Mouse (Mus musculus): ENCODE measurements at regions not wholly inside any gene's neighbourhood (a gene's known extent, or its start where the extent isn't known, plus 50 kb on each side); places are given as distances from the start of the nearest gene placed in this dataset.

DNA sequence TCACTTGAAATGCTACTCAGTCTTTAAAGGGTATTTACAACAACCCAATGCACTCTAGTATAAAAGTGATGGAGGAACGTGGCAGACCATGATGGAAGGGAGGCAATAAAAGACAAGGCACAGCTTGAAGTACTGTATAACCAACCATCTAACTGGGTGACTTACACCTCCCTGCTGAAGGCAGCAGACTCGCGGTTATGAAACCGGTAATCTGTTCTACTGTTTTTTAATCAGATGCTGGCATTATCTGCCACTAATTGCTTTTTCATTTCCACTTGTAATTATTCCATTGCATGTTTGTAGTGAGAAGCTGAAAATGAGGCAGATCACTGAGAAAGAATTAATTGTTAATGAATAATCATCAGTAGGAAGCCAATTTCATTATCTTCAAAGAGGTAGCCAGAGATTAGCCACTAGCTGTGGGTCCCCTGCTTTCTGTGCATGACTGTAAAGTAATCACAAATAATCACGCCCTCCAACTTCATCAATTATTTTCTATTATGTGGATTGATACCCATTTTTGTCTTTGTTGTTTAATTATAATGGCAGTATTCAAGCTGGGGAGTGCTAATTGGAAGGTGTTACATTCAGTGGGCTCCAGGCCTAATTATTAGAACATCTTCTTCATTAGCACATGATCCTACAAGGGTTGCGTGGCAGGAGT, 103.1 kb upstream of the Itga4 start:
- H3K27ac ChIP-seq (replicated peaks; ENCODE audit: low read depth, low read length), result no peak overlapping the region
- H3K4me3 ChIP-seq (ENCODE audit: insufficient read depth, low read depth, low read length), result no peak overlapping the region
- H3K4me1 ChIP-seq (ENCODE audit: control insufficient read depth, insufficient read depth, insufficient read length, low read length), result no peaks in the 10 kb centered on the region

DNA sequence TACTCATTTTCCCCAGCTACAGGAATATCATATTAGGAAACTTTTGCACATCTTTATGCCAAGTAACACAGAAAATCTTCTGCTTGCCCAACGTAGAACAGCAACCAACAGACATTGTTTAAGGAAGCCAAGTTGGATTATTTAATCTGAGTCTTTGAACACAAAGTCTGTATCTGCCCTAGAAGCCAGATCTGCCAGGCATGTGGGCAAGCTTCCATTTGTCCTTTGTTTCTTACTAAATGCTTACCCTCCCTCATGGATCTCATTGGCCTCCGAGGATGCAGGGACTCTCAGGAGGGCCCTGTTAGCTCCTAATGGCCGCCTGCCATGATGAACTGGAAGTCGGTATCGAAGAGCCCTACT, 102.5 kb upstream of the Itga4 start:
- Histone ChIP-seq H3K4me3 (ENCODE audit: insufficient read depth, low read depth, low read length) (no peak overlapping the region), H3K27ac (replicated peaks; ENCODE audit: low read depth, low read length) (no peak overlapping the region)

DNA sequence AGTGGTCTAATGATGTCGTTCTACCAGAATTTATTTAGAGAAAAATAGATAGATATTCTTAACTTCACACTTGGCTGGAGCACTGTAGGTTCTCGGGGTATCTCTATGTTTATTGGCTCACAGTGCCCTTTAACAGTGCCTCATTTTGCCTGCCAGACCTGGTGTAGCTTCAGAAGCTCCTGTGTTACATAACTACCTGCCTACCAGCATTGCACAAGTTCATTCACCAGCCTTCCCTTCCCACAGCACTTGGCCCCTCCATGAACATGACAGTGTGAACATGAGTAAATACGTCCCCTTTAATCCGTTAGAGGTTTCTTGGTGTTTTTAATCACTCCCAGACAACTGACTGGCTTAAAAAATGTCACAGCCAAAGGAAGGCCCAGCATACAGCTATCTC, 102.2 kb upstream of the Itga4 start:
- no peak overlapping the region for H3K4me3 ChIP-seq (ENCODE audit: insufficient read depth, low read depth, low read length)
- H3K27ac ChIP-seq (replicated peaks; ENCODE audit: low read depth, low read length), result no peak overlapping the region
- H3K4me1 ChIP-seq (ENCODE audit: control insufficient read depth, insufficient read depth, insufficient read length, low read length), result no peaks in the 10 kb centered on the region

More for the DNA sequence above, 102.5 kb upstream of the Itga4 start:
- no peaks in the 10 kb centered on the region for H3K4me1 ChIP-seq (ENCODE audit: control insufficient read depth, insufficient read depth, insufficient read length, low read length)

DNA sequence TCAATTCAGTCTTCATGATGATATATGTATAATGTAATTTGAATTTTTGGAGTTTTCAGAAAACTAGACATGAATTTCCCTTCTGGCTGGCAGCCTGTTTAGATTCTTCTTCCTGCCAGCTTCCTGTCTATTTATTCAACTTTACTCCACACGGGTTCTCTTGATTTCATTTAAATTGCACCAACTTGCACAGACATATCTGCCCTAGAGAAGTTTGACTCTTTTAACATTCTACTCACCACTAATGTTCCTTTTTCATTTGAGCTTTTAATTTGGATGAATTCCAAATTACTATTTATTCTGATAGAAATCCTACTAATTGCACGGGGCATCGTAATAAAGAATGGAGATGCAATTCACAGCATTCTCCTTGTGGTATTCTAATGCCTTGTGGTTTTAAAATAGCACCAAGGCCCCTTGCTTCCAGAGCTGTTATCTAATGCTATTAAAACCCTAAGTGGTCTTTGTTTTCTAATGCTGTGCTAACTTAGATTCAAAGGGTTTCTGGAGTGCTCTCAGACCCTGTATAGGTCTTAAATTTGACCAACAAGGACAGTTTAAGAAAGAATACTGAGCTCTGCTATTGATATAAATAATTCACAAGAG, 96.7 kb upstream of the Itga4 start:
- no peaks in the 10 kb centered on the region for H3K4me1 ChIP-seq (ENCODE audit: control insufficient read depth, insufficient read depth, insufficient read length, low read length)
- H3K27ac ChIP-seq (replicated peaks; ENCODE audit: low read depth, low read length), result no peak overlapping the region
- no peak overlapping the region for H3K4me3 ChIP-seq (ENCODE audit: insufficient read depth, low read depth, low read length)

- H3K27ac ChIP-seq (replicated peaks; ENCODE audit: low read depth, low read length), result no peak overlapping the region
- no peak overlapping the region for H3K4me3 ChIP-seq (ENCODE audit: insufficient read depth, low read depth, low read length)
- no peaks in the 10 kb centered on the region for H3K4me1 ChIP-seq (ENCODE audit: control insufficient read depth, insufficient read depth, insufficient read length, low read length)
These were observed 95.9 kb upstream of the Itga4 start for GRCm38 (mm10) chr2:79159336-79159735.

DNA sequence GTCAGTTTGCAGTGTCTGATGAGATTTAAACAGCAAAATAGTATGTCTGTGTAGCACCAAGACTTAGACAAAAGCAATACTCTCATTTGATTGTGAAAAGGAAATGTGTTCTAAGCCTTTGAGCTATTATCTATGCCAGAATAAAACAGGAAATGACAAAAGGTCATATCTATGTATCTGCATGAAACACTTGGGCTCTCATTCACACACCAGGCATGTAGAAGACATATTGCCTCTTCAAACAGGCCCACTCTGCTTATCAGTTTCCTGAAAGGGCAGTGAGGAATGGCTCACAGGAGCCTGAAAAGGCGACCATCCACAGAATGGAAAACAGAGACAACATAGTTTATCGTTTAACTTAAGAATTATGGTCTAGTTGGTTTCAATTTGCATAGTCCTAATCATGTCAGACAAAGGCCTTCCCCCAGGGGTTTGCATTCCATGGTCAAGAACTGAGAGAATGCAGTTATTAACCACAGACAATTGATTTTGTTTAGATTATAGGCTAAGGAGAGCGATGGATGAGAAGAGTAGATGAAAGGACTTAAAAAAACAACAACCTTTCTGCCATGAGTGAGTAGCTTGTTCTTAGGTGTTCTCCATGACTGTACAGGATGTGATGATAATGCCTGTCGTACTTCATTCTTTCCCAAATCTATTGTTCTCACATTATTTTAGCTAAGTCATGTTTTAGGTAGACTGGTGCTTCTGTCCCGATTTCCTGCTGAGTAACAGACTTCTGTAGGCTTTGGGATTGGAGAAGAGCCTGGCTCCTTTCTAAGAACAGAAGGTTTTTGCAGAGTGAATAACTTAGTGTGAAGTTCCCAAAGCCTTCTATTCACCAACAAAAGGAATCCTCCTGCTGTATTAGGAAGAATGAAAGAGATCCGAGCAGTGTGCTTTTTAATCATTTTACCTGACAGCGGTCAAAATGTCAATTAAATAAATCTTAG, 82.0 kb upstream of the Itga4 start:
- H3K27ac ChIP-seq (replicated peaks; ENCODE audit: low read depth, low read length), result no peak overlapping the region
- no peak overlapping the region for H3K4me3 ChIP-seq (ENCODE audit: insufficient read depth, low read depth, low read length)
- H3K4me1 ChIP-seq (ENCODE audit: control insufficient read depth, insufficient read depth, insufficient read length, low read length), result no peaks in the 10 kb centered on the region

GRCm38 (mm10) chr2:79174282-79174681, 80.9 kb upstream of the Itga4 start:
- Histone ChIP-seq H3K4me3 (ENCODE audit: insufficient read depth, low read depth, low read length) (no peak overlapping the region), H3K27ac (replicated peaks; ENCODE audit: low read depth, low read length) (no peak overlapping the region), H3K4me1 (ENCODE audit: control insufficient read depth, insufficient read depth, insufficient read length, low read length) (no peaks in the 10 kb centered on the region)

GRCm38 (mm10) chr2:79180782-79181181, 74.4 kb upstream of the Itga4 start:
- no peak overlapping the region for H3K27ac ChIP-seq (replicated peaks; ENCODE audit: low read depth, low read length)
- H3K4me1 ChIP-seq (ENCODE audit: control insufficient read depth, insufficient read depth, insufficient read length, low read length), result no peaks in the 10 kb centered on the region
- H3K4me3 ChIP-seq (ENCODE audit: insufficient read depth, low read depth, low read length), result no peak overlapping the region

DNA sequence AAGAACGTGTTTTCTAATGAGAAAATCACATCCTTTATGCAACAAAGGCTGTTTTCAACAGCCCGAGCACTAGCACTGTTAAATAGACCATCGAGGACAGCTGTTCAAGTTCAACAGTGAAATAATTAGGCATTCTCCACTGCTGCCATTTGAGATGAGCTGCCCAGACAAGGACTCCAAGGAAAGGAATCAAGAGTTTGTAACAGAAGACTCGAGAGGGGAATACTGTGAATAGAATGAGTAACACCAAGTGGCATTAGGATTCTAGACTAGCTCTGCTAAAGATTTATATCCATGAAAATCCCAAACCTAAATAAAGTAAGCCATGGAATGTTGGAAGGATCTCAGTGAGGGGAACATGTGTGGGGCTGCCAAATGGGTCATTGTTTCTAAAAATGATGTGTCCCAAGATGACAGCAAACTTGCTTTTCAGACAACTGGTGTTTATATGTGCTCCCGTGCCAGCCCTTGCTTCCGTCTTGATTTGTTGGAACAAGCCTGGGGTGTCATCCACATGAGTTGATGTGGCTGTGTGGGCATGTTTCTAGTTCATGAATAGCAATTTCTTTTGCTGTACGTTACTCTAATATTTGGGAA, 72.1 kb upstream of the Itga4 start:
- Histone ChIP-seq H3K4me1 (ENCODE audit: control insufficient read depth, insufficient read depth, insufficient read length, low read length) (no peaks in the 10 kb centered on the region), H3K4me3 (ENCODE audit: insufficient read depth, low read depth, low read length) (no peak overlapping the region), H3K27ac (replicated peaks; ENCODE audit: low read depth, low read length) (no peak overlapping the region)

DNA sequence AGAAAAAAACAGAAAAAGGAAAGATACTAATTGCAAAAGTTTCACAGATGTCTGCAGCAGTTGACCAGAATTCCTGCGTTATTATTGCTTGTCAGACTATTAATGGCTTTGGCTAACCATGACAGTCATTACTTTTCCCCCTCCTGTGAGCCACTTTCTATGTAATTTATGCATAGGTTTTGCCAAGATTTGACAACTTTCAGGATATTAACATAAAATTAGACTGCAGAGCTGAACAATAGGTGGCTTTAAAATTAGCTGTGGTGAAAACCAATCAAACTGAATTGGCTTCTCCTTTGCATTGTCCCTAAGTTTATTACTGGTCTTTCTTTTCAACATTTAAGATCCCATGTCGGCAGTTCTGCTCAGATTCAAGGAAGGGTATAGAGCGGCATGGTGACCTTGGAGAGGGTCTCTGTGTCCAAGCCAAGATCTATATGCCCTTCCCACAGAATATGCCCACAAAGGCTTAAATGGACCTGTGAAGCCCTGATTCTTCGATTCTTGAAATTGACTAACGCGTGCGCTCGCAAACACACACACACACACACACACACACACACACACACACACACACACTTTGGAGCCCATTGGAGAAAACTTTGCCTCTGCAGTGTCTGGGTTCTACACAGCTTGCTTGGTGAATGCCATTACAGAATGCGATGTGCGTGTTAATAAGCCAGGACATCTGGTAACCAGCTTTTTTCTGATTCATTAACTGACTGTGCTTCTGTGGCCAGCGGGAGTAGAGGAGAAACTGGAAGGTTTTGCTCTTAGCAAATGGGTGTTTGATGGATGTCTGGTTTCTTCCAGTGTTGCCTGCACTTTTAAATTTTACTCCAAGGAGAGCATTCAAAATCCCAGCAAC, 69.8 kb upstream of the Itga4 start:
- Histone ChIP-seq H3K27ac (replicated peaks; ENCODE audit: low read depth, low read length) (no peak overlapping the region), H3K4me1 (ENCODE audit: control insufficient read depth, insufficient read depth, insufficient read length, low read length) (no peaks in the 10 kb centered on the region), H3K4me3 (ENCODE audit: insufficient read depth, low read depth, low read length) (no peak overlapping the region)

GRCm38 (mm10) chr2:79186878-79187277, 68.3 kb upstream of the Itga4 start:
- Histone ChIP-seq H3K4me1 (ENCODE audit: control insufficient read depth, insufficient read depth, insufficient read length, low read length) (no peaks in the 10 kb centered on the region), H3K4me3 (ENCODE audit: insufficient read depth, low read depth, low read length) (no peak overlapping the region), H3K27ac (replicated peaks; ENCODE audit: low read depth, low read length) (no peak overlapping the region)

GRCm38 (mm10) chr2:79188511-79189193, 66.6 kb upstream of the Itga4 start:
- no peaks in the 10 kb centered on the region for H3K4me1 ChIP-seq (ENCODE audit: control insufficient read depth, insufficient read depth, insufficient read length, low read length)
- no peak overlapping the region for H3K4me3 ChIP-seq (ENCODE audit: insufficient read depth, low read depth, low read length)
- H3K27ac ChIP-seq (replicated peaks; ENCODE audit: low read depth, low read length), result no peak overlapping the region

- Histone ChIP-seq H3K27ac (replicated peaks; ENCODE audit: low read depth, low read length) (no peak overlapping the region), H3K4me3 (ENCODE audit: insufficient read depth, low read depth, low read length) (no peak overlapping the region), H3K4me1 (ENCODE audit: control insufficient read depth, insufficient read depth, insufficient read length, low read length) (no peaks in the 10 kb centered on the region)
These were observed 61.4 kb upstream of the Itga4 start for GRCm38 (mm10) chr2:79193851-79194250.

GRCm38 (mm10) chr2:79201677-79202076, 53.5 kb upstream of the Itga4 start:
- Histone ChIP-seq H3K4me3 (ENCODE audit: insufficient read depth, low read depth, low read length) (no peak overlapping the region), H3K4me1 (ENCODE audit: control insufficient read depth, insufficient read depth, insufficient read length, low read length) (no peaks in the 10 kb centered on the region), H3K27ac (replicated peaks; ENCODE audit: low read depth, low read length) (no peak overlapping the region)
